Mouse (Mus musculus): ENCODE results near the gene Mtif3. TPM values are rescaled to one million over a fixed set of nuclear protein-coding genes. Genes with fewer than 3 reads are reported as not detected.
"Not testable (repeated sequence)": the region's sequence is repeated elsewhere in the genome, so short reads cannot be mapped to it uniquely, and the experiment has no call there.

Mtif3 gene
- total and polyA plus RNA-seq, 2 experiments from 2014 or later: 17.1 to 18.6 TPM

DNA sequence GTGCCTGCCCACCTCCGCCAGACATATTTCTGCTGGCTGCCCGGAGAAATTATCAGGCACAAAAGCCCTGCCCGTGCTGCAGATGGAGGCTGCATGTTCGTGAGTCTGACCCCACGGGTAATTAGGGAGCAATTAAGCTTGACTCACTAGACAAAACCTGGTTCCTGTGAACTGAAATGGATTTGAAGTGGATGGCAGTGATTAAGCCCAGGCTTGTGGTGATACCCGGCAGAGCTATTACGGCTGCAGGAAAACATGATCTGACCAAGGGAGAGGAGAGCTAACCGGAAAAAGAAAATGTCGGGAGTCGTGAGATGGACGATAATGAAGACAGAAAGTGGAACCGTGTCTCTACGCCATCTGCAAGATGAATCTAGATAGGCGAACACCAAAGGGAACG, 20.6 kb downstream of the Mtif3 start:
- 74% methylated on average over 15 of the region's 15 CpGs for WGBS
- ATAC-seq: no peak
- H3K9ac ChIP-seq: no peak overlapping the region

DNA sequence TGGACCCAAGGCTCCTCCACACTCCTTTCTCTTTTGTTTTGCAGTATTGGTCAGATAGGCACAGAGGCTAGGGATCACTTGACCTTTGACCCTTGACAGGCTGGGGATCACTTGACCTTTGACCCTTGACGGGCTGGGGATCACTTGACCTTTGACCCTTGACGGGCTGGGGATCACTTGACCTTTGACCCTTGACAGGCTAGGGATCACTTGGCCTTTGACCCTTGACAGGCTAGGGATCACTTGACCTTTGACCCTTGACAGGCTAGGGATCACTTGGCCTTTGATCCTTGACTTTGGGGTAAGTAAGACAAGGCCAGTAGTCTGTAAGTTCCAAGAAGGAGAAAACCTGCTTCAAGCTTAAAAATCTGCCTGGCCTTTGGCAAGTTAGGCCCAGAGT, 21.7 kb downstream of the Mtif3 start:
- DNase-seq: peak; percentile 51
- not testable (repeated sequence) for H3K4me3 ChIP-seq (ENCODE audit: low read depth, low read length); H3K36me3 ChIP-seq (ENCODE audit: insufficient read depth)

More for the DNA sequence above, 20.6 kb downstream of the Mtif3 start:
- TF ChIP-seq CTCF (IDR thresholded peaks at IDR 0.05; ENCODE audit: low read depth): no peak
- H3K27me3 ChIP-seq (ENCODE audit: insufficient read depth, low read length): no peaks in the 10 kb centered on the region; the same call in 1 of the 2 replicates
- H3K4me2 ChIP-seq (ENCODE audit: low read depth): no peak overlapping the region
- no peaks in the 10 kb centered on the region for H3K9me3 ChIP-seq (ENCODE audit: low read length)
- H3K4me3 ChIP-seq (ENCODE audit: low read depth, low read length): no peak overlapping the region
- H3K27ac ChIP-seq (ENCODE audit: low read depth, low read length): no peak overlapping the region
- no peak for DNase-seq
- no peaks in the 10 kb centered on the region for H3K4me1 ChIP-seq (ENCODE audit: insufficient read depth)
- no peaks in the 10 kb centered on the region for H3K36me3 ChIP-seq (ENCODE audit: insufficient read depth)

DNA sequence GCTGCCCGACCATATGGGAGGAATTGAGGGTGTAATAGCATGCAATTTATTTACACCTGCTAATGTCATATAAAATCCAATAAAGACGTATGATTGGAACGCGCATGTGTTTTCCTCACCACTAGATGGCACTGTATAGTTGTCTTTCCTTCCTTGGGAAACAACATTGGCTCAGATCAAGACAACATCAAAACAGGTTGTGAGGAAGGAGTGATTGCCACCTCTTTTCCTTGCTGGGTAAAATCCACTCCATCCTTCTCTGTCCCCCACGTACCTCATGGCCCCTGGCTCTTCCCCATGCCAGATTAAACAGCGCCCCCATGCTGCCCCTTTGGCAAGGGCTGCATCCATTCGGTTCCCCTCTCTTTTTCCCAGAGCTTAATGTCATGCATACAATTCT, 23.4 kb downstream of the Mtif3 start:
- peak; percentile 77 for DNase-seq
- H3K4me2 ChIP-seq (ENCODE audit: low read depth): no peak overlapping the region
- peak; percentile 91 for TF ChIP-seq CTCF (IDR thresholded peaks at IDR 0.05; ENCODE audit: low read depth)
- no peak overlapping the region for H3K9ac ChIP-seq
- no peak overlapping the region for H3K4me3 ChIP-seq (ENCODE audit: low read depth, low read length)
- peak; percentile 42; the same call in 1 of the 2 replicates for ATAC-seq
- no peaks in the 10 kb centered on the region for H3K36me3 ChIP-seq (ENCODE audit: insufficient read depth)
- 20% methylated on average over 7 of the region's 7 CpGs for WGBS
- H3K27ac ChIP-seq (ENCODE audit: low read depth, low read length): no peak overlapping the region
- no peaks in the 10 kb centered on the region for H3K4me1 ChIP-seq (ENCODE audit: insufficient read depth)
- no peaks in the 10 kb centered on the region; the same call in 1 of the 2 replicates for H3K27me3 ChIP-seq (ENCODE audit: insufficient read depth, low read length)
- no peaks in the 10 kb centered on the region for H3K9me3 ChIP-seq (ENCODE audit: low read length)

More for the DNA sequence above, 21.7 kb downstream of the Mtif3 start:
- not testable (repeated sequence) for H3K9ac ChIP-seq; H3K9me3 ChIP-seq (ENCODE audit: low read length); H3K27ac ChIP-seq (ENCODE audit: low read depth, low read length); H3K27me3 ChIP-seq (ENCODE audit: insufficient read depth, low read length); H3K4me1 ChIP-seq (ENCODE audit: insufficient read depth); ATAC-seq; H3K4me2 ChIP-seq (ENCODE audit: low read depth)
- WGBS: 73% methylated on average over 2 of the region's 2 CpGs

DNA sequence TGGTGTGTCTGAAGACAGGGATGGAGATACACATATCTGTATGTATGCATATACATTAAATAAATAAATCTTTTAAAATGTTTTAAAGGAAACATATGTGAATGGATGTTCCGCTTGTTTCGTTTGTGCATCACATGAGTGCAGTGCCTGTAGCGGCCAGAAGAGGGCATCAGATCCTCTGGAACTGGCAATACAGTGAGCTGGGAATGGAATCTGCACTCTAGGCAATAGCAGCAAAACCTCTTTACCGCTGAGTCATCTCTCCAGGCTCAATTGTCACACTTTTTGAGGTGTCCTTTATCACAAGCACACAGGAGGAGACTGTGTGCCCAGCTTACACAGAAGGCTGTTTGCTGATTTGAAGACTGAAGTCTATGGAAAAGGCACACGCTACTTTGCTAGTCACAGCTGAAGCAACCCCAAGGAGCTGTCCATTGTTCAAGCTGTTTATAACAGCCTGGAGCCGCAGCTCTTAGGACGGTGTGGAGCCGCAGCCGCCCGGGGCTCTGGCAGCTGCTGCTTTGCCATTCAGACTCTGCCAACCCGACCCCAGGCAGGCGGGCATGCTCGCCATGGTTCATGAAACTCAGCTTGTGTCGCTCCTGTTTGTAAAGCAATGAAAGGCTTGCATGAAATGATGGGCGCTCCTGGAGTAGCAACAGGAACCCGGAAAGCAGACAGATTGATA, 24.3 kb downstream of the Mtif3 start:
- 50% methylated on average over 16 of the region's 16 CpGs for WGBS
- peak; percentile 51 for DNase-seq
- no peaks in the 10 kb centered on the region for H3K9me3 ChIP-seq (ENCODE audit: low read length)

DNA sequence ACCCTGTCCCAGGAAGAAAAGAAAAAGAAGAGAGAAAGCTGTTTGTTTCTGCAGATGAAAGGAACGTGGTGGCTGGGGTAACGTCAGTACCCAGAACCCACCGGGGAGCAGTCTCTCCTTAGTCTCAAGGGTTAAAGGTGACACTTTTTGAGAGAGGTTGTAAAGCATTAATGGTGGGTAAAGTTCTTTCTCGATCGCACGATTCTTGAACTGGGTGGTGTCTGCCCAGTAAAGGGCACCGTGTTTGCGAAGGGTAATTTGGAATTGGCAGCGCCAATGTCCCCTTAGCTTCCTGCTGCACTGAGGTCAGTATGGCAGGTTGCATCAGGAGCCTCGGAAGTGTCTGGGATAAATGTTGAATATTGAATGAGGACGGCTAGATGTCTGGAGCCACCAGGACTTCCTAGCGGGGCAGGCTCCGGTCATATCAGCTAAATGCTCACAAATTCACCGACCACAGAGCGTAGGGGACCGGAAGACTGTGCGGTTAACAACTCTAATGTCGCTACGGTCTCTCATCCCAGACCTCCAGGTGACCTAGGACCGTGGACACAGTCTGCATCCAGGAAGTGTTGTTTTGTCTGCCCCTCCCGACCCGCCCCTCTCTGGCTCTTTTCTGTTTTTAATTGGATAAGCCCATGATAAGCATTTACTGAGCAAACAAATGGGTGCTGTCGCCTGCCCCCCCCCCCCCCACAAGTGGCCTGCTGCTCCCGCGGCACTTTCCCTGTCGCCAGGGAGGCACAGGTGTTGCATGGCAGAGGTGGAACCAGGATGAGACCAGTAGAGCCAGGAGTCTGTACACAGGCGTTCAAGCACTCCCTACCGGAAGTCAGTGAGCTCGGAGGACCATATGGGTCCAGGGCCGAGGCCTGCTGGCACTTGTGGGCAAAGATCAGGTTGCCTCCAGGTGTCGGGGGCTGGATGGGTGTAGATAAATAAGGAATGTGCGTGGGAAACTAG, 25.8 kb downstream of the Mtif3 start:
- Histone ChIP-seq H3K9ac (no peak overlapping the region), H3K27me3 (ENCODE audit: insufficient read depth, low read length) (no peaks in the 10 kb centered on the region), H3K27ac (ENCODE audit: low read depth, low read length) (no peak overlapping the region), H3K4me2 (ENCODE audit: low read depth) (no peak overlapping the region), H3K4me3 (ENCODE audit: low read depth, low read length) (no peak overlapping the region), H3K36me3 (ENCODE audit: insufficient read depth) (no peaks in the 10 kb centered on the region), H3K9me3 (ENCODE audit: low read length) (no peaks in the 10 kb centered on the region), H3K4me1 (ENCODE audit: insufficient read depth) (no peaks in the 10 kb centered on the region)
- no peak for ATAC-seq
- no peak for DNase-seq
- WGBS: 87% methylated on average over 32 of the region's 32 CpGs
- no peak for TF ChIP-seq CTCF (IDR thresholded peaks at IDR 0.05; ENCODE audit: low read depth)

More for the DNA sequence above, 24.3 kb downstream of the Mtif3 start:
- peak; percentile 73 for TF ChIP-seq CTCF (IDR thresholded peaks at IDR 0.05; ENCODE audit: low read depth)
- Histone ChIP-seq H3K4me1 (ENCODE audit: insufficient read depth) (no peaks in the 10 kb centered on the region), H3K36me3 (ENCODE audit: insufficient read depth) (no peaks in the 10 kb centered on the region), H3K4me3 (ENCODE audit: low read depth, low read length) (no peak overlapping the region), H3K27ac (ENCODE audit: low read depth, low read length) (peak overlapping the region; percentile 54; the same call in 1 of the 2 replicates), H3K9ac (no peak overlapping the region), H3K27me3 (ENCODE audit: insufficient read depth, low read length) (no peaks in the 10 kb centered on the region; the same call in 1 of the 2 replicates), H3K4me2 (ENCODE audit: low read depth) (peak overlapping the region; percentile 35)
- peak; percentile 81 for ATAC-seq

DNA sequence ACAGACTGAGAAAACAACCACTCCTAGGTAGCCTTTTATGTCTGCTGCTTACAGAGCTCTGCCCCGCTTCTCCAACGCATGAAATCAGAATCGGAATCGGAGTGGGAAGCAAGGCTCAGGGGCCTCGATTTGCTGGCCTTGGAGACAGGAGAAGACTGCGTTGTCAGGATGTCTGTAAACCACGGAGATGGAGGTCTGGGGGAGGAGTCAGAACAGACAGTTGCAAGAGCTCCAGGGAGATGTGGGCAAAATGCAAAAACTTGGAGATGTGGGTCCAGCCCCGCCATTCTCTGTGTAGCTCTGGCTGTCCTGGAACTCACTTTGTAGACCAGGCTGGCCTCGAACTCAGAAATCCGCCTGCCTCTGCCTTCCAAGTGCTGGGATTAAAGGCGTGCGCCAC, 30.1 kb downstream of the Mtif3 start:
- H3K27me3 ChIP-seq (ENCODE audit: insufficient read depth, low read length): no peaks in the 10 kb centered on the region
- no peaks in the 10 kb centered on the region for H3K9me3 ChIP-seq (ENCODE audit: low read length)
- H3K27ac ChIP-seq (ENCODE audit: low read depth, low read length): no peak overlapping the region
- 88% methylated on average over 12 of the region's 12 CpGs for WGBS
- H3K9ac ChIP-seq: no peak overlapping the region
- no peak for DNase-seq
- H3K4me3 ChIP-seq (ENCODE audit: low read depth, low read length): no peak overlapping the region
- ATAC-seq: no peak
- H3K4me2 ChIP-seq (ENCODE audit: low read depth): no peak overlapping the region
- no peaks in the 10 kb centered on the region for H3K4me1 ChIP-seq (ENCODE audit: insufficient read depth)
- H3K36me3 ChIP-seq (ENCODE audit: insufficient read depth): no peaks in the 10 kb centered on the region
- TF ChIP-seq CTCF (IDR thresholded peaks at IDR 0.05; ENCODE audit: low read depth): no peak

Measured in forebrain, postnatal 0 days (tissue).